20 mouse cellular contexts compared by ENCODE assay signal in genomic region chr12:70161057-70161456, GRCm38 (mm10). TPM values are rescaled to one million over a fixed set of nuclear protein-coding genes. Genes with fewer than 3 reads are reported as not detected.
"Had no signal": no experiment of that assay in that cellular context is flagged by ENCODE, and none has a peak within 500 bp of the region (broad histone marks: within the 10 kb centered on the region; RNA-seq: fewer than 3 reads in every experiment).

No protein-coding gene starts in this region.

- H3K9me3 ChIP-seq: kidney, embryonic 15.5 days; limb, embryonic 10.5 days; limb, embryonic 13.5 days; liver, embryonic 12.5 days; liver, embryonic 15.5 days; midbrain, embryonic 13.5 days had no signal

- H3K27ac ChIP-seq: kidney, embryonic 15.5 days; limb, embryonic 10.5 days; limb, embryonic 13.5 days; liver, embryonic 12.5 days; liver, embryonic 15.5 days; macrophage; midbrain, embryonic 13.5 days had no signal

- DNase-seq: kidney, adult 8-10 months; kidney, postnatal 14 days; kidney, postnatal 4 days; liver; lung, adult 2 months; thymus, adult 18-20 months; thymus, postnatal 36 days had no signal

- H3K4me2 ChIP-seq: kidney, embryonic 15.5 days; limb, embryonic 13.5 days; liver, embryonic 12.5 days; liver, embryonic 15.5 days; midbrain, embryonic 13.5 days had no signal

- H3K36me3 ChIP-seq: kidney, embryonic 15.5 days; limb, embryonic 10.5 days; limb, embryonic 13.5 days; liver, embryonic 12.5 days; liver, embryonic 15.5 days; midbrain, embryonic 13.5 days had no signal

- H3K9ac ChIP-seq: kidney, embryonic 15.5 days; limb, embryonic 13.5 days; liver, embryonic 12.5 days; liver, embryonic 15.5 days; midbrain, embryonic 13.5 days had no signal

- H3K27me3 ChIP-seq: kidney, embryonic 15.5 days; limb, embryonic 13.5 days; liver, embryonic 15.5 days; midbrain, embryonic 13.5 days had no signal

- H3K4me3 ChIP-seq: kidney, embryonic 15.5 days; limb, embryonic 10.5 days; limb, embryonic 13.5 days; liver, embryonic 12.5 days; liver, embryonic 15.5 days; midbrain, embryonic 13.5 days had no signal

- ATAC-seq: intestine, postnatal 0 days; liver, embryonic 12.5 days; midbrain, embryonic 13.5 days; midbrain, embryonic 16.5 days had no signal

- H3K4me1 ChIP-seq: kidney, embryonic 15.5 days; limb, embryonic 10.5 days; limb, embryonic 13.5 days; liver, embryonic 12.5 days; liver, embryonic 15.5 days had no signal

RNA-seq across cellular contexts. Expression of gene Abhd12b, which starts 7.1 kb away (rescaled TPM):
- polyA plus RNA-seq: intestine, postnatal 0 days; kidney, embryonic 15.5 days; limb, embryonic 10.5 days; limb, embryonic 13.5 days; liver, embryonic 12.5 days; liver, embryonic 15.5 days; macrophage; neural tube, embryonic 11.5 days; small intestine, adult 2 months; spleen, adult 2 months; testis, adult 2 months had no signal
